Mouse (Mus musculus): ENCODE results near the gene Cd300c.
"Not testable (repeated sequence)": the region's sequence is repeated elsewhere in the genome, so short reads cannot be mapped to it uniquely, and the experiment has no call there.

The Cd300c gene

DNA sequence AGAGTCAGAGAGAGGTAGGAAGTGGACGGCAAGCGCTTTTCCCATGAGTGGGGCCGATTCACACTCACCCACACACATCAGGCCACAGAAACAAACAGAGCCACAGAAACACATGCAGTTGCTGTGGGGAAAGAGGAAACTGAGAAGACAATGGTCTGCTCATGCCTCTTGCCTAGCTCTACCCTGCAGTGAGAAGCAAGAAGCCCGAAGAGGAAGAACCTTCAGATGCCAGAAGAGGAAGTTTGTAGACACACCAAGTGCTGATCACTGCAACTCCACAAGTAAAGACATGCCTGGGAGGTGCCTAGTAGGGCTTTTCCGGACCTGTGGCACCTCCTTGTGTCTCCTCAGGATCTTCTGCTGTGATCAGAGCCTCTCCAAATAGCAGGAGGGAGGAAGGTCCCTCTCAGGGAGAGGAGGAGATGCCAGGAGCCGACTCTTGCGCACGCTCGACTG is at the start of gene Cd300c:
TSS of gene Cd300c (minus strand) at position 406 of the 456 bp plus-strand sequence.
- no peak for DNase-seq

DNA sequence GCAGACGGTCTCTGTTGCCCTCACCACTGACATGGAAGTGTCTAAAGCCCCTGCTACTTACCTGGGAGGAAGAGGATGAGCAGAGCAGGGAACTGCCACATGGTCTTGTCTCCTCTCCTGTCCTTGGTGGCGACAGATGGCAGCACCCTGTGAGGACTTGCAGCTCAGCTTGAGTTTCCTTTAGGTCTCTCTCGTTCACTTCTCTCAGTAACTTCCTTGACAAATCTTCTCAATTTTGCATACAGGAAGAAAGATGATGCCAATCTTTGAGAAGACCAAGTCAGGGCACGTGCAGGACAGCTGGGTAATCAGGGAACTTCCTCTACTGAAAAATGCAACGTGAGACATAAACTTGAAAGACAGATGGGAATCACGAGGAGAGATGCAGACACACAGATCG is 47.1 kb upstream of the Cd300c start, which contains the start of gene Cd300ld2:
TSS of gene Cd300ld2 (minus strand) at position 101 of the 400 bp plus-strand sequence.
- not testable (repeated sequence) for DNase-seq

GRCm38 (mm10) chr11:115004070-115004469 is 35.1 kb upstream of the Cd300c start:
- peak in 1 of 2 experiments; percentile 7 for DNase-seq

GRCm38 (mm10) chr11:115001474-115002040 is 32.6 kb upstream of the Cd300c start, which contains the start of gene Cd300c2:
Cd300c2 (minus strand) TSS chr11:115001880.
- no peak for DNase-seq

- no peak for DNase-seq
These were observed 20.8 kb upstream of the Cd300c start, which contains the start of gene Cd300ld for GRCm38 (mm10) chr11:114989793-114990192. Cd300ld (minus strand) TSS chr11:114989922.

- no peak for DNase-seq
These were observed 12.9 kb upstream of the Cd300c start for GRCm38 (mm10) chr11:114981866-114982265.

GRCm38 (mm10) chr11:114972726-114973125 is 3.8 kb upstream of the Cd300c start:
- DNase-seq: no peak

- DNase-seq: no peak
These were observed 3.7 kb downstream of the Cd300c start for GRCm38 (mm10) chr11:114965182-114965828.

GRCm38 (mm10) chr11:114960369-114960768 is 8.6 kb downstream of the Cd300c start:
- no peak for DNase-seq

DNA sequence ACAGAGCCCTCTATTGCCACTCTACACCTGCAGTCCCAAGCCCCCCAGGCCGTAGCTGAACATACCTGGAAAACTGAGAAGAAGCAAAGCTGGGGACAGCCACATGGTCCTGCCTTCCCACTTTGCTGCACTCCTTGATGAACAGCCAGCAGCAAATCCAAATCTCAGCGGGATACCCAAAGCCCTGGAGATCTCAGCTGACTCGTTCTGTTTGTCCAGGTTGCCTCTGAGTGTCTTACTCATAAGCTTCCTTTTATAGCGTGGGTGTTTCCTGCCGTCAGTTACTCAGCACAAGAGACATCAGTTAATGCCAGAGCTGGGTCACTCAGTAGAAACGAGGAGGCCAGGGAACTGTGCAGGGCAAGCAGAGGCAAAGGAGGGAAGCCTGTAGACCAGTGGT is 34.8 kb downstream of the Cd300c start, which contains the start of gene Cd300lb:
TSS of gene Cd300lb (minus strand) at position 243 of the 400 bp plus-strand sequence.
- no peak for DNase-seq

DNA sequence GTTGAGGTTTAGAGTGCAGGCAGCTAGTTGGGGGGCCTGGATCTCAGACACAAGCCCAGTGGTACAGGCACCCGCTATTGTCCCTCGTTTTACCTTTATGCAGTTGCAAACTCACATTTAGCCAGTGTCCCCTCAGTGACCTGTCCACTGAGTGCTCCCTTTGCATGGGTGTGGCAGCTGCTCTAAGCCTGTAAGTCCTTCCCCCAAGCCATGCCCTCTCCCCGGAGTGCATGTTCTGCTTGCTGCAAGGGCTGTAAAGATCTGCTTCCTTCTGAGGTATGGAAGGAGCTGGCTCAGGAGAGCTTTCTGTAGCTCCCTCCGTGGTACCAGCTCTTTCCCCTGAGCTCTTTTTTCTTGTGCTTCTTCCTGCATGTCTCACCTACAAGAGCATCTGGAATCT is 35.4 kb downstream of the Cd300c start:
- DNase-seq: no peak

GRCm38 (mm10) chr11:114931041-114931440 is 37.9 kb downstream of the Cd300c start:
- no peak for DNase-seq

DNA sequence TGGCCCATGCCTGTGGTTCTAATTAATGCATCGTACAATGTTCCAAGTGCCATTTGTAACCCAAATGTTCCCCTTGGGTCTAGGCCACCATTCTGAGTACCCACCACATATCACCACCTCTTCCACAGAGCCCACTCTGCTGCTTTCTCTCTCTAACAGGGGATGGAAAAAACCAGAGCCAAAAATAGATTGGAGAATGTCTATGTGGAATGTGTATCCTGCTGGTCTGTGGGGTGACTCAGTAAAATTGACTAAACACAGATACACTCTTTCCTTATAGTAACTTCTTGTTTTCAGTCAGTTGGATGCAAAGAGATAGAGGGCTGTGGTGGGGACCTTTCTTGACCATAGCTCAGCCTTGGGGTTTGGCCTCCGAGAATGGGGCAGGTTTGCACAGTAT is 39.4 kb downstream of the Cd300c start:
- no peak for DNase-seq

DNA sequence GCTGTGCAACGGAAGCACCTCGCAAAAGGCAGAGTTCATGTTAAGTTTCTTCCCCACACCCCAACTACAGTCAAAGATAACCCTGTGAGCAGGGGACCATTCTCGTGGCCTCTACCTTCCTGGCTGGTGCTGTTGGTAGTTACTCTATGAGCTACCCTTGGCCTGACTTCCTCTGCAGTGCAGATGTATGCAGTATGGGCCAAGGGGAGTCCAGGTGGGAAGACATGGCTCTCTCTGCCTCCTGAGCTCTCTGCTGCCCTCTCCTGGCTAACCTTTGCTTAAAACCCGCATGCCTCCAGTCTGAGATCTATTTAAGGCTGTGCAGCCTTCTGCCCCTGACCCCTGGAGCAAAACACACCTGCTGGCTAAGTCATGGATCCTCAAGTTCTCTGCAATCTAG is 45.0 kb downstream of the Cd300c start:
- DNase-seq: peak in 1 of 2 experiments; percentile 52

DNA sequence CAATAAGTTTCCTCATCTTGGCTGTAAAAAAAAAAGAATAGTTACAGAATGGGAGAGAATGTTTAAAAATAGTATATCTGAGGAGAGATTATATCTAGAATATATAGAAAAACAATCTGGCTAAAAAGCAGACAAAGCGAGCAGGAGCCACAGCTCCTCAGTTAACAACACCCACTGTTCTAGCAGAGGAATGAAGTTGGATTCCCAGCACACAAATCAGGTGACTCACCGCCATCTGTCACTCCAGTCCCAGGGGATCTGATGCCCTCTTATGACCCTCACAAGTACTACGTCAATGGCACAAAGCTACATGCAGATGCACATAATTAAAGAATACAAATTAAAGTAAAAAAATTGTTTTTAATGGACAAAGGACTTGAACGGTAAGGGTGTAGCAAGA is 46.5 kb downstream of the Cd300c start:
- no peak for DNase-seq

DNA sequence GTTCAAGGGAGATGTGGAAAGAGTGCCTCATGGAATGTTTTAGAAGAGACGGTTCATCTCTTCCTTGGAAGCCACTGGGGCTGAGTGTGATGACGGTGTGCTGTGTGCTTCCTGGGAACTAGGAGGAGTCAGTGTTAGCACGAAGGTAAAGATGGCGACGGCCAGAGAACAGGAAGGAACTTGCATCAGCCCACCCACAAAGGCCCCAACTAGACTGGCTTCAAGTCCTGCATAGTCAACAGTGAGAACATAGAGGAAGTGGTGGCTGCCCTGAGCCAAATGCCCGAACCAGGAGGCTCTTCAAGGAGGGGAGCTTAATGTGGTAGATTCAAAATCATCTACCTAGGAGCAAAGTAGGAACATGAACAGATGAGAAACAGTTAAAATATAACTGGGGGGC is 51.8 kb downstream of the Cd300c start:
- no peak for DNase-seq

- DNase-seq: no peak
These were observed 54.0 kb downstream of the Cd300c start for GRCm38 (mm10) chr11:114914978-114915377.

- DNase-seq: peak; percentile 32 to 71
These were observed 56.1 kb downstream of the Cd300c start for GRCm38 (mm10) chr11:114912847-114913246.

DNA sequence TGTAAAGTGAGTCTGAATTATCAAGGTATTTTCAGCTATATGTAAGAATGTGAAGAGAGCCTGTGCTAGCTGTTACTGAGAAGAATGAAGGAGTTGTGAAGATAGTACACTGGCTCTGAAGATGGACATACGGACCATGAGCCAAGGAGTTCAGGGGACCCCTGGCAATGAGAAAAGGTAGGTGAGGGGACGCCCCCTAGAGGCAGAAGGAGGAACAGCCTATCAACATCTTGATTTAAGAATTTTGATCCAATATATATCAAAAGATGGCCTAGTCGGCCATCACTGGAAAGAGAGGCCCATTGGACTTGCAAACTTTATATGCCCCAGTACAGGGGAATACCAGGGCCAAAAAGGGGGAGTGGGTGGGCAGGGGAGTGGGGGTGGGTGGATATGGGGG is 59.4 kb downstream of the Cd300c start:
- not testable (repeated sequence) for DNase-seq

DNA sequence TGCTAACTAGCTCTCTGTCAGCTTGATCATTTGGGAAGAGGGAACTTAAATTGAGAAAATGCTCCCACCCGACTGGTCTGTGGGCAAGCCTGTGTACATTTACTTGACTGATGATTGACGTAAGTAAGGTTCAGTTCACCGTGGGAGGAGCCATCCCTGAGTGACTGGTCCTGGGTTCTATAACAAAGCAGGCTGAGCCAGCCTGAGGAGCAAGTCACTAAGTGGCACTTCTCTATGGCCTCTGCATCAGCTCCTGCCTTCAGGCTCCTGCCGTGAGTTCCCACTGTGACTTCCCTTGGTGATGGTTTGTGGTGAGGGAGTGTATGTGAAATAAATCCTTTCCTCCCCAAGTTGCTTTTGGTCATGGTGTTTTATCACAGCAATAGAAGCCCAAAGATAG is 60.9 kb downstream of the Cd300c start:
- DNase-seq: no peak

DNA sequence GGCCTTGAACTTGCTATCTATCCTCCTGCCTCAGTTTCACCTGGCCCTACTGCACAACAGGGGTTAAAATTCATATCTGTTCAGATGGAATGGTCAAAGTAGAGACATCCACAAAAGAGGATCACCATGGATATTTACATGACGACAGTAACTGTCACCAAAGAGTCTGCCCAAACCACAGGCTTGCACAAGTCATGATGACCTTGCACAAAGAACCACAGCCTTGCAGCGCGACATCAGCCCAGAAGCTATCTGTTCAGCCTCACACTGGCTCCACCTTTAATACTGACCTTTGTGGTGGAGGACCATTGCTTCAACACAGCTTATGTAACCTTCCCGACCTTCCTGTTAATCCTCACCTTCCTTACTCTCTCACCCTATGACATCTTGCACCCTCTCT is 61.4 kb downstream of the Cd300c start:
- DNase-seq: no peak
